Mouse (Mus musculus) CH12.LX (cell line): ENCODE measurements around the gene Tbx3. TPM values are rescaled to one million over a fixed set of nuclear protein-coding genes. Genes with fewer than 3 reads are reported as not detected.

ENCODE experiments used
- DNase-seq: peaks from one replicate; pipeline ENCODE4 v3.0.0-alpha.2; 2013; ENCODE audit errors: extremely low read depth
- H3K27ac ChIP-seq: 2 replicates; pipeline ENCODE4 v1.5.1; 2012; ENCODE audit warnings: low read depth, mild to moderate bottlenecking, control low read depth, moderate library complexity; ENCODE audit not compliant: insufficient read depth
- H3K27me3 ChIP-seq: replicated peaks from 2 replicates; pipeline ENCODE3; 2012; ENCODE audit warnings: inconsistent platforms
- H3K36me3 ChIP-seq, 2 experiments: replicated peaks in 1 of 2; 2 replicates each; pipeline versions ENCODE3 to v1.6.1; 2012; ENCODE audit warnings: inconsistent platforms in 1 of 2, low read length in 1 of 2, mild to moderate bottlenecking in 1 of 2, mixed read lengths in 1 of 2, moderate library complexity in 1 of 2; ENCODE audit not compliant: control insufficient read depth in 1 of 2, insufficient read depth in 1 of 2
- H3K4me1 ChIP-seq, 2 experiments: 2 replicates each; pipeline ENCODE4 v1.6.1; 2012; ENCODE audit warnings: inconsistent platforms in 1 of 2, moderate library complexity in 1 of 2; ENCODE audit not compliant: insufficient read depth in 2 of 2, control insufficient read depth in 1 of 2
- H3K4me2 ChIP-seq: 2 replicates; pipeline ENCODE4 v1.6.1; 2012; ENCODE audit warnings: low read depth, mild to moderate bottlenecking, control low read depth; ENCODE audit not compliant: poor library complexity, insufficient read depth, severe bottlenecking
- H3K4me3 ChIP-seq, 3 experiments: fragments of 150-350 bp in 1 of 3; sonication (generic) in 1 of 3; replicated peaks in 1 of 3; 2 replicates each; pipeline versions ENCODE3 to v1.5.1; 2011 to 2012; ENCODE audit warnings: low read depth in 2 of 3, low read length in 2 of 3, mild to moderate bottlenecking in 2 of 3, moderate library complexity in 2 of 3, control low read depth in 1 of 3, improper control_type of control experiment in 1 of 3, inconsistent platforms in 1 of 3, mixed read lengths in 1 of 3; ENCODE audit not compliant: poor library complexity in 1 of 3
- H3K79me2 ChIP-seq: replicated peaks from 2 replicates; pipeline ENCODE4 v1.6.1; 2012; ENCODE audit warnings: mild to moderate bottlenecking, moderate library complexity; ENCODE audit not compliant: control insufficient read depth, poor library complexity, insufficient read depth, severe bottlenecking; ENCODE audit errors: extremely low read depth
- H3K9ac ChIP-seq: 2 replicates; pipeline ENCODE4 v1.6.1; 2012; ENCODE audit warnings: low read depth, mild to moderate bottlenecking, control low read depth, moderate library complexity; ENCODE audit not compliant: insufficient read depth
- H3K9me3 ChIP-seq: replicated peaks from 2 replicates; pipeline ENCODE3; 2012; ENCODE audit warnings: low read length, inconsistent platforms, mixed read lengths
- CHD2 ChIP-seq: IDR thresholded peaks from 2 replicates; pipeline ENCODE4 v1.6.1; 2011; ENCODE audit warnings: low read length, improper control_type of control experiment
- CTCF ChIP-seq, 2 experiments: IDR thresholded peaks in 1 of 2; conservative IDR thresholded peaks in 1 of 2; 2 replicates each; pipeline ENCODE4 v1.5.1; 2011 to 2012; ENCODE audit warnings: low read depth in 2 of 2, low read length in 2 of 2, improper control_type of control experiment in 1 of 2, inconsistent platforms in 1 of 2, mild to moderate bottlenecking in 1 of 2, moderate library complexity in 1 of 2
- ETS1 ChIP-seq: conservative IDR thresholded peaks from 2 replicates; pipeline ENCODE4 v1.6.1; 2012; ENCODE audit warnings: low read depth, mild to moderate bottlenecking, inconsistent platforms, low read length, improper control_type of control experiment, moderate library complexity
- GABPA ChIP-seq: IDR thresholded peaks from 2 replicates; pipeline ENCODE4 v1.6.1; 2012; ENCODE audit warnings: low read depth, low read length, improper control_type of control experiment, inconsistent platforms; ENCODE audit not compliant: insufficient replicate concordance
- HCFC1 ChIP-seq: IDR thresholded peaks from 2 replicates; pipeline ENCODE4 v1.6.1; 2012; ENCODE audit warnings: low read depth, mild to moderate bottlenecking, inconsistent platforms, low read length, improper control_type of control experiment
- KAT2A ChIP-seq: IDR thresholded peaks from 2 replicates; pipeline ENCODE4 v1.6.1; 2012; ENCODE audit warnings: low read length, improper control_type of control experiment, inconsistent platforms; ENCODE audit not compliant: insufficient replicate concordance
- MAFK ChIP-seq: IDR thresholded peaks from 2 replicates; pipeline ENCODE4 v1.6.1; 2011; ENCODE audit warnings: low read length, improper control_type of control experiment; ENCODE audit not compliant: insufficient replicate concordance
- MYC ChIP-seq: IDR thresholded peaks from 2 replicates; pipeline ENCODE4 v1.6.1; 2011; ENCODE audit warnings: low read depth, mild to moderate bottlenecking, improper control_type of control experiment, low read length
- RAD21 ChIP-seq: IDR thresholded peaks from 2 replicates; pipeline ENCODE4 v1.6.1; 2011; ENCODE audit warnings: low read depth, mild to moderate bottlenecking, low read length, improper control_type of control experiment, moderate library complexity
- SMC3 ChIP-seq: IDR thresholded peaks from 2 replicates; pipeline ENCODE4 v1.6.1; 2011; ENCODE audit warnings: low read depth, low read length, improper control_type of control experiment
- TCF12 ChIP-seq: IDR thresholded peaks from 2 replicates; pipeline ENCODE4 v1.6.1; 2014; ENCODE audit warnings: low read depth, mild to moderate bottlenecking, inconsistent platforms, low read length, improper control_type of control experiment
- ZKSCAN1 ChIP-seq: IDR thresholded peaks from 2 replicates; pipeline ENCODE4 v1.6.1; 2012; ENCODE audit warnings: low read depth, inconsistent platforms, low read length, improper control_type of control experiment, borderline replicate concordance
- ZNF384 ChIP-seq: IDR thresholded peaks from 2 replicates; pipeline ENCODE4 v1.6.1; 2012; ENCODE audit warnings: low read depth, low read length, improper control_type of control experiment, inconsistent platforms
- dilution Hi-C: fragments of 300-500 bp; cut with MboI; formaldehyde crosslinking; loops from 2 replicates; pipeline ENCODE4 v1.14.3; 2020; ENCODE audit warnings: low sequenced_read_pairs; ENCODE audit not compliant: extremely low pct_unique_long_range_greater_than_20kb, extremely low pct_ligation_motif_present
- in situ Hi-C: fragments of 300-500 bp; cut with MboI; formaldehyde crosslinking; loops from 3 replicates; pipeline ENCODE4 v1.14.3; 2019; ENCODE audit warnings: low sequenced_read_pairs, low pct_ligation_motif_present, low pct_unique_long_range_greater_than_20kb, mixed read lengths
- polyA plus RNA-seq: library from polyadenylated mRNA; unstranded; fragments of >175 nt; gene quantifications from 2 replicates; pipeline ENCODE4 v1.2.1, GENCODE M21; 2012; ENCODE audit warnings: low read depth; ENCODE audit not compliant: insufficient read length
- total RNA-seq, 2 experiments: library from RNA; depleted of rRNA; stranded (reverse); fragments of 300-350 nt in 1 of 2; fragments of >200 nt in 1 of 2; gene quantifications; 2 replicates each; pipeline ENCODE4 v1.2.3; 2012 to 2014

The Tbx3 gene
- total and polyA plus RNA-seq, 3 experiments, result not detected

GRCm38 (mm10) chr5:119712679-119713246, 42.3 kb downstream of the Tbx3 start:
- H3K79me2 ChIP-seq, result no peaks in the 10 kb centered on the region
- no peak for DNase-seq

GRCm38 (mm10) chr5:119720471-119721265, 50.2 kb downstream of the Tbx3 start:
- Histone ChIP-seq H3K9ac (no peak overlapping the region), H3K4me1 (no peaks in the 10 kb centered on the region), H3K27ac (no peak overlapping the region), H3K27me3 (no peaks in the 10 kb centered on the region), H3K79me2 (no peaks in the 10 kb centered on the region), H3K36me3 (no peaks in the 10 kb centered on the region), H3K4me2 (no peak overlapping the region), H3K9me3 (peaks cover 78% of the 10 kb centered on the region), H3K4me3 (no peak overlapping the region)
- DNase-seq, result no peak
- TF ChIP-seq MAFK (no peak), MYC (no peak), CHD2 (no peak), HCFC1 (no peak), SMC3 (no peak), ZKSCAN1 (no peak), ZNF384 (no peak)
- in situ Hi-C loops (no loop called here), dilution Hi-C loops (no loop called here)

More at GRCm38 (mm10) chr5:119712679-119713246, 42.3 kb downstream of the Tbx3 start:
- in situ Hi-C loops, result no loop called here
- no peak overlapping the region for H3K4me3 ChIP-seq
- H3K27ac ChIP-seq, result no peak overlapping the region
- H3K9me3 ChIP-seq, result peaks cover 80% of the 10 kb centered on the region
- dilution Hi-C loops, result no loop called here
- TF ChIP-seq SMC3, result 0 out of 2 replicates have a peak, but pooled peaks have one; percentile 10
- no peak for TF ChIP-seq GABPA
- TF ChIP-seq TCF12, result no peak
- no peak for TF ChIP-seq ETS1
- TF ChIP-seq KAT2A, result no peak
- no peak for TF ChIP-seq ZKSCAN1
- peak; percentile 14 for TF ChIP-seq RAD21
- peak in 1 of 2 experiments; percentile 35; a peak in 2 of 4 replicates for TF ChIP-seq CTCF (conservative IDR thresholded peaks at IDR 0.05 in 1 of 2, IDR thresholded peaks at IDR 0.05 in 1 of 2; ENCODE audit: low read depth in 2 of 2, low read length in 2 of 2)
- no peaks in the 10 kb centered on the region for H3K36me3 ChIP-seq
- H3K27me3 ChIP-seq, result no peaks in the 10 kb centered on the region
- no peaks in the 10 kb centered on the region for H3K4me1 ChIP-seq
- no peak overlapping the region for H3K9ac ChIP-seq
- H3K4me2 ChIP-seq, result no peak overlapping the region
